Mouse (Mus musculus): Measurements from ENCODE around the gene Fastkd5. TPM values are rescaled to one million over a fixed set of nuclear protein-coding genes. Genes with fewer than 3 reads are reported as not detected.

The Fastkd5 gene
- total RNA-seq, 4 experiments from 2014 or later = 5.1 to 7.7 (median 6.7) TPM

DNA sequence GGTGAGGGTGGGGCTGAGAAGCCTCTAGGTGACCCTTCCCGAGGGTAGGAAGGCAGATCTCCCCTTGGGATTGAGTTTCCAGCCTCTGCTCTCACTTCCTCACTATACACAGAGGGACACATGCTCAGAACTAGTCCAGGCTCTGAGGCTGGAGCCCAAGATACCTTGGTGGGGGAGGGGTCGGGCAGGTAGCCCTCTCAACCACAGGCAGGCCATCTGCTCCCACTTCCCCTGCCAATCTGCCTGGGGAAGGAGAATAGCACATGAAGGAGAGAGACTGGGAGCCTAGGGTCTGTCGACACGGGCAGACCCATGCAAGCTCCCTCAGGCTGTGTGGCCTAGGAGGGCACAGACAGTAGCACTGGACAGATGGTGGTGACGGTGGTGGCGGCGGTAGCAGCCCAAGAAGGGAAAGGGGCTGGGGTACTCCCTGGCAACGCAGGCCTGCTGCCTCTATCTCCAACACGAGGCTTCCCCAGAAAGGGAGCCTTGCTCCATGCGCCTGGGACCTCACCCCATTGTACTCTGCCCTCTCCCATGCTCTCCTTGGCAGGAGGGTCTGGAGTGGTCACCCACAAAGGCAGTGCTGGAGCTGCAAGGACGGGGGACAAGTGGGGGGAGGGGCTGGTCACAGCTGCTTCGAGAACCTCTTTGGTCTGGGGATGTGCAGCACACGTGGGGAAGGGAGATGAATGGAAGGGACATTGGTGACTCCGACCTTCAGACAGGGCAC lies 4.3 kb upstream of the Fastkd5 start:
- DNase-seq (ENCODE audit: low spot score in 2 of 2) = no peak

DNA sequence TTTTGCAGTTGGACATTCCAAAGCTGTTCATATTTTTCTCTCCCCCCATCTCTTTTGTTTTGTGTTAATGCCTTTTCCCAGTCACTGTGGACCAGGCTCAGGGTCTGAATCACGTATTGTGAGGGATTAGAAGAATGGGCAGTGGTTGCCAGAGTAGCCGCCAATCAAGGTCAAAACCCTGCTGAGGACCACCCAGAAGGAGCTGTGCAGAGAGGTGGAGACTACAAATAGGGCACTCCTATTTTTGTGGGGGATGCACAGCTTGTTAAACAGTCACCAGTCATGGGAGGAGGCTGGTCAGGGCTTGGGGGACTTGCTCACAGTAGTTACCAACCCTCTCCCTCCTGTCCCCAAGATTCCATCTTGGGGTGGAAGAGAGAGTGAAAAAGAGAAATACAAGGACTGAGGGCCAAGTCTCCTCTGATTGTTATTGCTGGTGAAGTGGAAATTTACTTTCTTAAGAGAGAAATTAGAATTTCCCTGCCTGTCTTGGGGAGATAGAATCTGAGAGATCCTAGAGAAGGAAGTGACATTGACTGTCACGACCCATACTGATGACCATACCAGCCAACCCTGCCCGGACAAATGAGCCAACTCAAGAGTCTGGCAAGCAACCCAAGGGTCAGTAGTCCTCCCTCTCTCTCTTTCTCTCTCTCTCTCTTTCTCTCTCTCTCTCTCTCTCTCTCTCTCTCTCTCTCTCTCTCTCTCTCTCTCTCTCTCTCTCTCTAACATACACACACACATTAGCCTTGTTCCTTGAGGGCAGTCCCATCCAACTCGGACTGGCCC lies 3.3 kb upstream of the Fastkd5 start:
- DNase-seq (ENCODE audit: low spot score in 2 of 2) = no peak

DNA sequence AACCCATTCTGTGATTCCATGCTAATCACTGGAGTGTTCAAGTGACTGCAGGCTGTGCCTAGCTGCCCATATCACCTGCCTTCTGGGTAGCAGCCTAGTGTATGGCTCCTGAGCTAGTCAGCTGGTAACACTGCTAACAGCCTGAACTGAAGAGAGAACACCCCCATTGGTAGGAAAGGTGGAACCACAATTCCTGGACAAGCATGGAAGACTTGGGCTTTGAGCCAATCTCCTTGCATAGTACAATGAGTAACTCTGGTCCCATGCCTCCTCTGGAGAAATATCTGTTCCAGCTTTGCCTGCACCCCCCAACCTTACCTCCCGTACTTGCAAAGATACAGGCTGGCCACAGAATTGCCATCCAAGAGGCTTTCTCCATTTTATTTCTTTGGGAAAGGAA lies 2.6 kb upstream of the Fastkd5 start:
- no peak for DNase-seq (ENCODE audit: low spot score in 2 of 2)

DNA sequence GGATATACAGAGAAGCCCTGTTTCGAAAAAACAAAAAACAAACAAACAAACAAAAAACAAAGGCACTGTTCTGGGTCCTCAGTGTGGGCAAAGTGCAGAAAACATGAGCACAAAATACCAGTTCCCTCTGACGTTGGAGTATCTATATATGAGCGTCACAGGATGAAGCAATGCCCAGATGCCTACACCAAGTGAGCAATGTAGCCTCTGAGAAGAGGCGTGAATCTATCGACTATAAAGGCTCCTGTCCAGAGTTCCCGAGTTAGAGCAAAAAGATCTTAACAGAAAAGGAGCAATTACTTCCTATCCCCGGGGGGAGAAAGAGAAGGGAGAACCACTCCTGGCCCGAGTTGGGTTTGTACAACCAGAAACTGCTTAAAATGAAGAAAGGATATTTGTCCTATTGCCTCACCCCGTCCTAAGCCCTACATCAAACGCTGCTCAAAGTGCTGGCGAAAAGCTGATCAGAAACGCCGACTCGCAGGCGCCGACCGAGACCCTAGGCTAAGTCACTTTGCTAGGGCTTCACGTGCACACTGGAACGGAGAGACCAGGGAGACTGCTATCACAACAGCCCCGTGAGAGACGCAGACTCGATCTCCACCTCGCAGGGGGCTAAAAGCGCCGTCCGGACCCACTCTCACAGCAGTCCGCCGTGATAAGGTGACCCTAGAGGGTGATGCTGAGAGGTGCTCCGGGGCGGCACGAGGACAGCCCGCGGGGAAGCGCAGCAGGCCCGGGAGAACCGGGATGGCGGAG lies 568 bp downstream of the Fastkd5 start:
- DNase-seq (ENCODE audit: low spot score in 2 of 2) = no peak

DNA sequence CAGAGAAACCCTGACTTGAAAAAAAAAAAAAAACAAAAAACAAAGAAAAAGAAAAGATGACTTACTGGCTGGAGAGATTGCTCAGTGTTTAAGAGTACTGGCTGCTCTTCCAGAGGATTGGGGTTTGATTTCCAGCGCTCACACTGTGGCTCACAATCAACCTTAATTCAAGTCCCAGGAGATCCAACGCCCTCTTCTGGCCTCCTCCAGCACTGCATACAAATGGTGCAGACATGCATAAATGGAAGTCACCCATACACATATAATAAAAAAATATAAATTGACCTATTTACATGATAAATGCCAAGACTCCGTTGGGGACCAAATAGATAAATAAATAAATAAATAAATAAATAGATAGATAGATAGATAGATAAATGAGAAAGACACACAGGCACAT lies 1.4 kb downstream of the Fastkd5 start:
- no peak for DNase-seq (ENCODE audit: low spot score in 2 of 2)

DNA sequence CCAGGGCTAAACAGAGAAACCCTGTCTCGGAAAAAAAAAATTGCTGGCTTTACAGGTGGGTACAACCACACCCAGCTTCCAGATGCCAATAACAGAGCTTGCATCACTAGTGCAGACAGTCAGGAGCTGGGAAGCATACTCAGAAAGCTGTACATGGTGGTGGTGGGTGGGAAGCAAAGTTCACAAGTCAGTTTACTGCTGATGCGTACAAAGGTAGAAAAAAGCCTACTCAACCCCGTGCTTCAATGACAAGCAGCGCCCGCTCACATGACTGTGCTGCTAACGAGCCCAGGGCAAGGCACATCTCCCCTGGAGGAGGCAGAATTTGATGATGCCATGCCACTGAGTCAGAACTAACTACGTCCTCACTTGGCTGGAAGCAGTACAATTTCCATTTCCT lies 10.9 kb downstream of the Fastkd5 start:
- DNase-seq (ENCODE audit: low spot score in 2 of 2) = no peak

DNA sequence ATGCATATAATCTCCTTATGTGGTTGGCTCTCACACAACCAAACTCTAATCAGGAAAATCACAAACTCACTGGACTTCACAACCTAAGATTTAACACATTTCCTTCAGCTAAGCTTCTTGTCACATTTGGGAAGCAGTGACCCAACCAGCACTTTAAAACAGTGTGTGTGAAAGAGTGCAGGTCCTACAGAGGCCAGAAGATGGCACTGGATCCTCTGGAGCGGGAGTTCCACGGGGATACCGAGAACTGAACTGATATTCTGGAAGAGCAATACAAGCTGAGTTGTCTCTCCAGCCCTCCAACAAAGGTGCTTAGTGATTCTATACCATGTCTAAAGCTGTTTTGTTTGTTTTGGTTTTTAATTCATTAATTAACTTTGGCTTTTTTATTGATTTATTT lies 16.7 kb downstream of the Fastkd5 start:
- no peak for DNase-seq (ENCODE audit: low spot score in 2 of 2)

DNA sequence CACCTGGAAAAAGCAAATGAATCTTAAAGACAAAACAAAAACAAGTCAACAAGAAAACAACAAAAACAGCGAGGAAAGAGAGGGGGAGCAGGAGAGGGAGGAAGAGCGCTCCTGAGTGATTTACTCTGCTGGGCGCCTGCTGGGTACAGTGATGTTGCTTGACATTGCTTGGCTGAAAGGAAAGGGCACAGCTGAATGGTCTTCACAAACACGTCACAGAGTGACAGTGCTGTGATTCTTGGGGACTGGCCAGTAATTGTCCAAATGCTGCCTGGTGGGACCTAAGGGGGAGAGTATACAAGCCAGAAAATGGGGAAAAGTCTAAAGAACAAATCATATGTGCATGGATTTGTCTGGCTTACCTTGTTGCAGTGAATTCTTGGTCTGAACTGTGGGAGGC lies 27.6 kb downstream of the Fastkd5 start:
- no peak for DNase-seq (ENCODE audit: low spot score in 2 of 2)

DNA sequence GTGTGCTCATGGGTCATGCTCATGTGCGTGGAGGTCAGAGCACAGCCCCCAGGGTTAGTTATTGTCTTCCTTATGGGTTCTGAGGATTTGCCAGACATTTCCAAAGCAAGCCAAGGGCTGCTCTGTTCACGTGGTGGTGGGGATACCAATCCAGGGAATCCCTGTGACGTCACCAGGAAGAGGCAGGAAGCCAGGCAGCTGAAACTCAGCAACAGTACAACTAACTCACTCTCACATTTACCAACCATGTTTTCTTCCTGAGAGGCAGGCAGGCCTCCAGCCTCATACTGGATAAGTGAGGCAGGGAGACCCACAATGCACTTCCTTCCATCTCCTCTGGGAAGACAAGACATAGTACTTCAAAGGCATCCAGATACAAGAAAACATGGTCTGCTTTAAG lies 31.4 kb downstream of the Fastkd5 start:
- no peak for DNase-seq (ENCODE audit: low spot score in 2 of 2)

DNA sequence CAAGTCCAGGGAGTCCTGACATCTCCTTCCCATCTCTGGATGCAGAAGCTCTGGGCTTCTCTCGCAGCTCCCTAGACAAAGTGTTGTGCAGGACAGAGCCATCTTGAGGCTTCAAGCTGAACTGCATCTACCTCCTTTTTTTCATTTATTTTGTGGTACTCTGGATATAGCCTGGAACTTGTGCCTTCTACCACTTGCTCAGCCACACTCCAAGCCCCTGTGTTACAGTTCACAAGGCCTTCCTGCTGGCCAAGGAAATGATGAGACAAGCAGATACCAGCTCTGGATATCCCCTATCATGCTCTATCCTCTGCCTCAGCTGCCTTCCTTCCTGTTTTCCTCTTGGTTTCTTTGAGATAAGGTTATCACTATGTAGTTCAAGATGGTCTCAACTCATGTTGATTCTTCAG lies 32.2 kb downstream of the Fastkd5 start:
- no peak for DNase-seq (ENCODE audit: low spot score in 2 of 2)

DNA sequence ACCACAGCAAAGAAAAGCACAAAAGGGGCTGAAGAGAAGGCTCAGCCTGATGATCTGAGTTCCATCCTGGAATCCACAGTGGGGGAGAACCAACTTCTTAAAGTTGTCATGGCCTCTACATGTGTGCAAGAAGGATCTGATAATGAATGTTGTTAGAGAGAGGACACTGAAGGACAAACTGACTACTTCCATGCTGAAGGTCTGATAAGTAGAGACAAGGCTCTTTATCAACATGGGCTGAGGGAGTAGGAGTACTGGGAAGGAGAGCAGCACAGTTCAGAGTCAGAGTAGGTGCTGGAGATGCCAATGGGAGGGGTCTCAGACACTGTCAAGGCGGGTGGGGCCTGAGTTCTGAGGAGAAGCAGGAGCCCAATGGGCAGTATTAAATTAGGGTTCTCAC lies 34.2 kb downstream of the Fastkd5 start:
- no peak for DNase-seq (ENCODE audit: low spot score in 2 of 2)

DNA sequence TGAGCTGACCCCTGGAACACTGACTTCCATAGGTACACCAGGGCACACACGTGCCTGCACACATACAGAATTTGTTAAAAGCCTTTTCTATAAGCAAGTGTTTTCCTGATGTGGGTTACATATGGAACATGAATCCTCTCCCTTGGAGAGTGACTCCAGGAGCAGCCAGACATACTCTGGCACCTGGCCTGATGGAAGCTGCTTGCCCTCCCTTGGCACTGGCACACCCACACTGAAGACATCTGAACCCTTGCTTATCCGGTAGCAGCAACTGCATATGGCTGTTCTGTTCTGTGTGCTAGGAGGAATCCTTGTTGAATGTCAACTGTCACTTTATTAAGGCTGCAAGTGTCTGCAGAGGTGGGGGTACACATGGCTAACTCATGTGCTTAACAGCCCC lies 38.8 kb downstream of the Fastkd5 start:
- DNase-seq (ENCODE audit: low spot score in 2 of 2) = peak in 1 of 2 experiments; percentile 44

DNA sequence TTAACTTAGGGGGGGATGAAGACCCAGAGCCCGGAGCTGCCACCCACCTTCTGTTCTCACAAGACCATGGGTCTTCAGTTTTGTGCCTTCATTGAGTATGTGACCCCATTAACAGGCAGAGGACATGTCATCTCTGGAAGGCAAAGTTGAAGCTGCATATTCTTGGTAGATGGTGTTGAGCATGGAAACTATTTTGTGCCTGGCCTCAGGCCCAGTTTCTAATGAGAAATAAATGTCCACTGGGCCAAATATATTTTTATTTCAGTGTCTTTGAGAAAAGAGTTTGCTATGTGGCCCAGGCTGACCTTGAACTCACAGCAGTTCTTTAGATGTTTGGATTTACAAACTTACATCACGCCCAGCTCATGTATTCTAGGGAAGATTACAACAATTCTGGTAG lies 40.1 kb downstream of the Fastkd5 start:
- no peak for DNase-seq (ENCODE audit: low spot score in 2 of 2)

DNA sequence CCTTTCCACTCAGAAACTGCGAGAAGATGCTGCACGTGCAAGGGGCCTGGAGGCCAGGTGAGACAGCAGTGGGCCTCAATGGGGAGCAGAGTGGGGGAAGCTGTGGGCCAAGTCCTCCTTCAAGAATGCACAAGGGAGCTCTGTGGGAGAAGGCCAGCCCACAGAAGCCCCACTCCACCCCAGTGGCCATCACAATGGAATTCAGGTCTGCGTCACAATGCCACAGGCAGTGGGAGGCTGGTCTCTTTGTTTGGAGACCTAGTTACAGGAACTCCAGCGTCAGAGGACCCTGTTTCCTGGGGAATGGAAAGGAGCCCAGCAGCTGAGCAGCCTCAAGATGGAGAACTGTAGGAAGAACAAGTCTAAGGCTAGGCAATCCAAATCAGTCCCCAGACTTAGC lies 40.7 kb downstream of the Fastkd5 start:
- no peak for DNase-seq (ENCODE audit: low spot score in 2 of 2)

DNA sequence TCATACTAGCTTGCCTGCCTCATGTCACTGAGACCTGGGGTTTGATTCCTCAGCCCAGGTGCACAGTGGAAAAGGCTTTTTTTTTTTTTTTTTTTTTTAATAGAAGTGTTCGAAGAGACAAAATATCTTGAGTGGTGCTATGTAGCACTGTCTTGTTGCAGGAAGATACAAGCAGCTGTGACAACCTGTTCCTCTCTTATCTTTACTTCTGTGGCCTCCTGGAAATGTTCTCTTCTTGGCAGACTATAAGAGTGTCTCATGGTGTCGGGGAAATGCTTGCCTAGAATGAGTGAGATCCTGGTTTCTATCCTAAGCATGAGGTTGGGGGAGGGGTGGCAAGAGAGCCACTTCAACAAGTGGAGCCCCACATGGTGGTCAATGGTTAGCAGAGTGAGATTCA lies 41.5 kb downstream of the Fastkd5 start:
- DNase-seq (ENCODE audit: low spot score in 2 of 2) = no peak

DNA sequence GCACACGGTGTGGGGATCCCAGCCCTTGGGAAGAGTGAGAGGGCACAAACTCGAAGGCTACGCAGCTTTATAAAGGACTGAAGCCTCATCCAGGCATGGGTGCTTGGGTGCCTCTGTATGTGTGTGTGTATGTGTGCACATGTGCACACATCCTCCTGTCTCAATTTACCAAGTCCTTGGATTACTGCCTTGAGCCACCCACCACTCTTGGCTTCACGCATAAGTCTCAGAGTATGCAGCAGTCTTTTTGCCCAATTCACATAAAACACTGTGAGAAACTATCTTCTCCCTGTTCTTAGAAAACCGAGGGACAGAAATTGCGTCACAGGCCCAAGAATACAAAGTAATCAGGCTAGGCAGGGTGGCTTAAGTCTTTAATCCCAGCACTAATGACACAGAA lies 43.8 kb downstream of the Fastkd5 start:
- no peak for DNase-seq (ENCODE audit: low spot score in 2 of 2)

DNA sequence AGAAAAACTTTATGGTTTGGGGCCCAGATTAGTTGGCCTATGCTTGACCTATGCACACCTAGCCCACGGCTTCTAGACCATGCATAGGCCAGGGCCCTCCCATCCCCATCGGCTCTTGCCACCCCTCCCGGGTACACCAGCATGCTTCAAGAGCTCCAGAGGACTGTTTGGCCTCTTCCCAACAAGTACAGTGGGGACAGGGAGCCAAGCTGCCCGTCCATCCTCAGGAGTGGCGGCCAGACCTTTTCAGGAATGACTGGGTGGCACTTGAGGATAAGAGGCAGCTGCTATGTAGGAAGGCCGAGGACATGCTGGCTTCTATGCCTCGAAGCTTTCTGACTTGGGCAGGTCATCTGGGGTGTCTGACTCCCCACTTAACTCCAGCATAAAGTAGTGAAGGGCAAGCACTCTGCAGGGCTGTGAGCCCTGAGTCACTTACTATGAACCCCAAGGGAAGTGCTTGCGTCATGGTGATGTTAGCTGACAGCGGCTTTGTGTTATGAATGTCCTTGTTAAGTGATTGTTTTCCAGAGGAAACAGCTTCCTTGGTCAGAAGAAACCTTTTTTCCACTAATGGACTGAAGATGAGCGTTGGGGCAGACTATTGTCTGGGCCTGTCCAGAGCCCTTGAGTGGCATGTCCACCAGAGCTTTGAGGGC lies 45.8 kb downstream of the Fastkd5 start:
- DNase-seq (ENCODE audit: low spot score in 2 of 2) = no peak

DNA sequence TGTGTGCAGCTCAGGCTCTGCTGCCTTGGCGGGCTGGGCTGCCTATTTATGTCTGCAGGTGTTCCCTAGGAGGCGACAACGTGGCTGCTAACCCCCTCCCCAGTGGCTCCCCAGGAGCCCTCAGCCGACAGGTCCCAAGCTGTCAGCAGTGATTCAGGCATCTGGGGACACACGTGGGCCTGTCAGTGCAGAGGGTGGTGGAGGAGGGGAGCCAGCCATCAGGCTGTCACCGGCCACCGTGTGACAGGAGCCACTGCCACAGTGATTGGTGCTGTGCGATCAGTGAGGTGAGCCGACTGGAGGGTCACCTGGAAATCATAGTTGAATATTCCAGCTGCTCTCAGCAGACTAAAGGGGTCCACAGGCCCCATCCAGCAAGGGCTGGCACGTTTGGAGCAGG lies 47.3 kb downstream of the Fastkd5 start, which contains the start of gene Avp:
Avp (minus strand) TSS at position 3 of the 400 bp plus-strand sequence.
- no peak for DNase-seq (ENCODE audit: low spot score in 2 of 2)

DNA sequence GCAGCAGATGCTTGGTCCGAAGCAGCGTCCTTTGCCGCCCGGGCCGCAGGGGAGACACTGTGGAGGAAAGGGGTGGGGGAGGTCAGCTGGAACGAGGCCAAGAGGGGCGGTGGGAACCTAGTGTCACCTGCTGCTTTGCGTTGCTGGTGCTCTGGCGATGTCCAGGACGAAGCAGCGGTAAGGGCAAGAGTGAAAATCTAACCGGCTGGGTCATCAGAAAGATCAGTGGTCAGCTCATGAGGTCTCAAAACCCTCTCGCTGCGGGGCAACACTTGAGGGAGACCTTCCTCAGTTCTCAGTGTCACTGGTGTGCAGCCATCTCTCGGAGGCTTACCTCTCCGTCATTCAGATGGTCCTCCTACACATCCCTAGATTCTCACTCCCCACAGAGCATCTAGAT lies 48.6 kb downstream of the Fastkd5 start:
- no peak for DNase-seq (ENCODE audit: low spot score in 2 of 2)

DNA sequence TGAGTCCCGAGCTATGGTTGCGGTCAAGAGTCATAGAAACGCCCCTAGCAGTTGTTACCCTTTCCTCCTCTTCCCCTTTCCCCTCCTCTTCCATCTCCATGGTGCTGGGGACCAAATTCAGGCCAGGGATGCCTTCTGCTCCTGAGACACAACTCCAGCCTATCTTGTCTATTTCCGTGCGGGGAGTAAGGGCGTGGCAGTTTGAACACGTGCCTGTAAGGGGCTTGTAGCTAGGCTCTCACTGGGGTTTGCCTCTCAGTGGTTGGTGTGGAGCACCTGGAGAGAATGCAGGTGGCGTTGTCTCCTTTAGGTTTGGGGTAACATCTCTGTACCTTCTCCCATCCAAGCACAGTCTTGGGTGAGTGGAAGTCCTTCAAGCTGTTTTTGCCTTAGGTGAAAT lies 50.0 kb downstream of the Fastkd5 start:
- DNase-seq (ENCODE audit: low spot score in 2 of 2) = no peak

DNA sequence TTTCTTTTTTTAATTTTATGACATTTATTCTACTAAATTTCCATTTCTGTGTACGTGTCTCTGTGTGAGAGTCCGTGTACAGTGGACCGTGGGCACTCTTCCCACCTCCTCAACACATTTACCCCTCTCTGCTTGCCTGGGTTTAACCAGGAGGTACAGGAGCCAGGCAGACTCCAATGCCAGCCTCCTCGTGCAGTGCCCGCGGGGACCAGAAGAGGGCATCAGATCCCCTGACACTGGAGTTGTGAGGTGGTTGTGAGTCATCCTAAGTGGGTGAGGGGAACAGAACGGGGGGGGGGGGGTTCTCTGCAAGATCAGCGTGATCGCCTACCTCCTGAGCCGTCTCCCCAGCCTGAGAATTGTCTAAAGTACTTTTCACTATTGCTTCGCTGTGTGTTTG lies 51.7 kb downstream of the Fastkd5 start:
- peak; percentile 21 to 31 for DNase-seq (ENCODE audit: low spot score in 2 of 2)

DNA sequence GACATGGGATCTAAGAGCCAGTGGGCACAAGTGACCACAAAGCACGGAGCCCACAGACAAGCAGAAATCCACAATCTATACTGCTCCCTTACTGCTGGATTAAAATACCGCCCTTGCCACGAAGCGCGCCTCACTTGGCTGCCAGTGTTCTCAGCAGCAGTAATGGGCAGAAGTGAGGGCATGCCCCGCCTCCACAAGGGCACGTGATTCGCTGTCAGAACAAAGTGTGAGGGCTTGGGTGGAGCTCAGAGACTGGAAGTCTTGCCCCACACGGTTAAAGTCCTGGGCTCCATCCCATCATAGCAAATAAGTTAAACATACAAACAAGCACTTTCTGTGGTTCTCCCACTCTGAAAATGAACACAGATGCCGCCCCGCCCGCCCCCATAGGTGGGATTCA lies 52.2 kb downstream of the Fastkd5 start:
- no peak for DNase-seq (ENCODE audit: low spot score in 2 of 2)
